Comparison of ENCODE assay signal across 19 mouse cellular contexts in the genomic region with DNA sequence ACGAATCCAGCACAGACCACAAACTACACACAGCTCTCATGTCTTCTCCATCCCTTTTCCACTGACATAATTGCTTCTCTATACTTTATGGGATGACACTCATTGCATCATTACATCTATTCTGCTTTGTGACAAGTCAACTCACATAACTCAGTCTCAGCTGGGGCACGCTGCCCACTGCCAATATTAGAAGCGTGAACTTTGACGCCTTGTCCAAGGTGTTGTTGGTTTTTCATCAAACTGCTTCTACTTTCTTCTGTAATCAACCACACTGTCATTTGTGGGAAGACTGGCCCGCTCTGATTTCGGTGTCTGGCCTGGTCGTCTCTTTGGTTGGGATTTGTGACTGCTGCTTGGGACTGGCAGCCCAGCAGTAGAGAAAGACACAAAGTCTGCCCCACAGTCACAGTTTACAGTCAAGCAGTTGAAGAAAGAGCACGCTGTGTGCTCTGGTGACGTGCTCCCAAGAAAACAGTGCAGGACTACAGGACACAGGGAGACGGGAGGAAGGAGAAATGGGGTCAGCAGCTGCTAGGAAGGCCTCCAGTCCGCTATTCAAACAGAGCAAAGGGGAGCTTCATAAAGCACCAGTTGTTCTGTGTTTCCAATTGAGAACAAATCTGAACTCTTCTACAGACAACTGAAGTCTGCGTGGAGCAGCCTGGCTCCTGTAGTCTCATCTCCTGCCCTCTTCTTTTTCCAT.
DNase-seq lines count a peak whose midpoint lies in the region; ATAC-seq and TF ChIP-seq lines count a peak whose summit lies in the region.
"Had no signal": no experiment of that assay in that cellular context is flagged by ENCODE, and none has a peak within 500 bp of the region (broad histone marks: within the 10 kb centered on the region; RNA-seq: fewer than 3 reads in every experiment).

No protein-coding gene starts in this region.

- H3K4me1 ChIP-seq in forebrain, postnatal 0 days (ENCODE audit: insufficient read depth) = no peaks in the 10 kb centered on the region
- no peaks in the 10 kb centered on the region for H3K4me1 ChIP-seq in forebrain, embryonic 13.5 days
- peaks cover 15% of the 10 kb centered on the region for H3K4me1 ChIP-seq in kidney, adult 2 months (ENCODE audit: control insufficient read depth, insufficient read depth, low read length)
- H3K4me1 ChIP-seq in liver, embryonic 13.5 days (replicated peaks) = peaks cover 73% of the 10 kb centered on the region
- peaks cover 2% of the 10 kb centered on the region for H3K4me1 ChIP-seq in cortical plate, adult 2 months (ENCODE audit: control insufficient read depth, insufficient read depth, low read length)
- H3K4me1 ChIP-seq: forebrain, embryonic 15.5 days had no signal

- TF ChIP-seq POLR2A in kidney, adult 2 months (IDR thresholded peaks at IDR 0.05; ENCODE audit: low read depth, low read length) = no peak
- no peak for TF ChIP-seq POLR2A in cortical plate, adult 2 months (IDR thresholded peaks at IDR 0.05; ENCODE audit: extremely low read depth, insufficient read depth, low read length)

- no peak for TF ChIP-seq CTCF in forebrain, postnatal 0 days (IDR thresholded peaks at IDR 0.05; ENCODE audit: low read depth)
- TF ChIP-seq CTCF in kidney, adult 2 months (conservative IDR thresholded peaks at IDR 0.05; ENCODE audit: insufficient read depth, insufficient read length, low read depth, low read length) = no peak
- no peak for TF ChIP-seq CTCF in cortical plate, adult 2 months (IDR thresholded peaks at IDR 0.05; ENCODE audit: extremely low read depth, insufficient read depth, low read length)

- ATAC-seq in forebrain, postnatal 0 days = peak; percentile 38; the same call in 1 of the 2 replicates
- no peak for ATAC-seq in forebrain, embryonic 13.5 days
- no peak for ATAC-seq in liver, embryonic 13.5 days (ENCODE audit: low read depth)
- ATAC-seq: CD4-positive, CD25-positive, alpha-beta regulatory T cell, adult 4 months; forebrain, embryonic 15.5 days had no signal

- 77% methylated on average over 12 of the region's 12 CpGs for WGBS in forebrain, postnatal 0 days
- WGBS in forebrain, embryonic 13.5 days = 89% methylated on average over 12 of the region's 12 CpGs
- WGBS in kidney, adult 2 months = 76% methylated on average over 12 of the region's 12 CpGs
- WGBS in liver, embryonic 13.5 days (ENCODE audit: insufficient replicate concordance) = 84% methylated on average over 12 of the region's 12 CpGs

- no peak overlapping the region for H3K27ac ChIP-seq in forebrain, postnatal 0 days (ENCODE audit: low read depth, low read length)
- H3K27ac ChIP-seq in forebrain, embryonic 13.5 days = no peak overlapping the region
- peak overlapping the region; percentile 44; the same call in 1 of the 2 replicates for H3K27ac ChIP-seq in kidney, adult 2 months (ENCODE audit: insufficient read depth, low read depth, low read length)
- H3K27ac ChIP-seq in liver, embryonic 13.5 days = 0 out of 2 replicates have a peak overlapping the region, but pooled peaks have one; percentile 9
- H3K27ac ChIP-seq in cortical plate, adult 2 months (ENCODE audit: insufficient read depth, low read length) = 0 out of 2 replicates have a peak overlapping the region, but pooled peaks have one; percentile 31
- H3K27ac ChIP-seq: forebrain, embryonic 15.5 days; stomach, embryonic 15.5 days had no signal

- H3K27me3 ChIP-seq in forebrain, postnatal 0 days (ENCODE audit: insufficient read depth, low read length) = no peaks in the 10 kb centered on the region
- no peaks in the 10 kb centered on the region for H3K27me3 ChIP-seq in forebrain, embryonic 13.5 days
- no peaks in the 10 kb centered on the region for H3K27me3 ChIP-seq in kidney, adult 2 months (replicated peaks; ENCODE audit: control insufficient read depth, insufficient read depth, low read length)
- H3K27me3 ChIP-seq in liver, embryonic 13.5 days = no peaks in the 10 kb centered on the region
- H3K27me3 ChIP-seq: forebrain, embryonic 15.5 days; stomach, embryonic 15.5 days had no signal

- no peak overlapping the region for H3K4me2 ChIP-seq in forebrain, postnatal 0 days (ENCODE audit: low read depth)
- no peak overlapping the region for H3K4me2 ChIP-seq in forebrain, embryonic 13.5 days
- no peak overlapping the region for H3K4me2 ChIP-seq in liver, embryonic 13.5 days
- H3K4me2 ChIP-seq: forebrain, embryonic 15.5 days; stomach, embryonic 15.5 days had no signal

- no peak overlapping the region for H3K9ac ChIP-seq in forebrain, postnatal 0 days
- H3K9ac ChIP-seq in forebrain, embryonic 13.5 days = no peak overlapping the region
- H3K9ac ChIP-seq in liver, embryonic 13.5 days = no peak overlapping the region
- H3K9ac ChIP-seq: forebrain, embryonic 15.5 days; stomach, embryonic 15.5 days had no signal

- no peaks in the 10 kb centered on the region for H3K9me3 ChIP-seq in forebrain, postnatal 0 days (ENCODE audit: low read length)
- no peaks in the 10 kb centered on the region for H3K9me3 ChIP-seq in forebrain, embryonic 13.5 days (replicated peaks)
- H3K9me3 ChIP-seq in liver, embryonic 13.5 days (replicated peaks) = no peaks in the 10 kb centered on the region
- H3K9me3 ChIP-seq: forebrain, embryonic 15.5 days; G1E; stomach, embryonic 15.5 days had no signal

- H3K36me3 ChIP-seq in forebrain, postnatal 0 days (ENCODE audit: insufficient read depth) = no peaks in the 10 kb centered on the region
- no peaks in the 10 kb centered on the region for H3K36me3 ChIP-seq in forebrain, embryonic 13.5 days (ENCODE audit: poor library complexity, severe bottlenecking)
- no peaks in the 10 kb centered on the region for H3K36me3 ChIP-seq in kidney, adult 2 months (ENCODE audit: control insufficient read depth, insufficient read depth, low read length)
- H3K36me3 ChIP-seq in liver, embryonic 13.5 days = no peaks in the 10 kb centered on the region
- H3K36me3 ChIP-seq: forebrain, embryonic 15.5 days; stomach, embryonic 15.5 days had no signal

- DNase-seq in forebrain, postnatal 0 days = no peak
- DNase-seq in kidney, adult 2 months = peak; percentile 63
- DNase-seq in kidney, postnatal 14 days = no peak
- no peak for DNase-seq in liver, embryonic 13.5 days
- no peak for DNase-seq in liver
- no peak for DNase-seq in neural tube, embryonic 10.5 days (ENCODE audit: extremely low spot score, low spot score)
- DNase-seq: cerebellum, adult 11 months; cerebellum, postnatal 14 days; gastrocnemius, postnatal 10 days; heart, postnatal 14 days; kidney, adult 8-10 months; midbrain, embryonic 14.5 days had no signal

- H3K4me3 ChIP-seq in forebrain, postnatal 0 days (ENCODE audit: low read depth, low read length) = no peak overlapping the region
- no peak overlapping the region for H3K4me3 ChIP-seq in forebrain, embryonic 13.5 days
- no peak overlapping the region for H3K4me3 ChIP-seq in kidney, adult 2 months (ENCODE audit: insufficient read depth, low read depth, low read length)
- H3K4me3 ChIP-seq in liver, embryonic 13.5 days (replicated peaks) = no peak overlapping the region
- no peak overlapping the region for H3K4me3 ChIP-seq in cortical plate, adult 2 months (ENCODE audit: insufficient read depth, low read length)
- H3K4me3 ChIP-seq: erythroblast, embryonic 14.5 days; forebrain, embryonic 15.5 days; stomach, embryonic 15.5 days had no signal

Comparison
In these comparisons a context has a peak if more than half of its experiments do, and no peak if none do; other contexts are left out.
1. H3K27ac ChIP-seq: peak in kidney, adult 2 months (single experiment), liver, embryonic 13.5 days (single experiment) and cortical plate, adult 2 months (single experiment); none in forebrain, postnatal 0 days (single experiment) and forebrain, embryonic 13.5 days (single experiment).